Mouse (Mus musculus) adrenal gland, postnatal 36 days (tissue): Measurements from ENCODE around the gene Ntan1. TPM values are rescaled to one million over a fixed set of nuclear protein-coding genes. Genes with fewer than 3 reads are reported as not detected.
"Not testable (repeated sequence)": the region's sequence is repeated elsewhere in the genome, so short reads cannot be mapped to it uniquely, and the experiment has no call there.

Experiments
- DNase-seq, 2 experiments: peaks; one replicate each; pipeline ENCODE4 v3.0.0; 2021; ENCODE audit warnings: mixed read lengths in 1 of 2
- long read RNA-seq, 2 experiments: library from polyadenylated mRNA; stranded (forward); transcript quantifications; one replicate each; pipeline ENCODE4 v2.0.0; 2021; ENCODE audit warnings: borderline sequencing depth in 2 of 2
- total RNA-seq, 2 experiments: library from RNA; stranded (reverse); gene quantifications; 2 replicates each; pipeline ENCODE4 v1.2.3; 2021

Gene Ntan1
- total RNA-seq: 10 to 100 TPM; 56.1 to 56.6 TPM
- long read RNA-seq, experiment 1, transcript Ntan1-201 (10 exons, 1,175 nt): minor isoform, 14 of 82 reads
- long read RNA-seq, experiment 1, transcript Ntan1-205 (9 exons, 1,014 nt): major isoform, 38 of 82 reads
- long read RNA-seq, experiment 1, partial matches to known transcripts: 1 of 82 reads
- long read RNA-seq, experiment 1, other reads (novel, unspliced or antisense): 25 of 82 reads
- long read RNA-seq, experiment 2, transcript Ntan1-205 (9 exons, 1,014 nt): major isoform, 14 of 36 reads
- long read RNA-seq, experiment 2, transcript Ntan1-201 (10 exons, 1,175 nt): minor isoform, 9 of 36 reads
- long read RNA-seq, experiment 2, partial matches to known transcripts: 1 of 36 reads
- long read RNA-seq, experiment 2, other reads (novel, unspliced or antisense): 12 of 36 reads

DNA sequence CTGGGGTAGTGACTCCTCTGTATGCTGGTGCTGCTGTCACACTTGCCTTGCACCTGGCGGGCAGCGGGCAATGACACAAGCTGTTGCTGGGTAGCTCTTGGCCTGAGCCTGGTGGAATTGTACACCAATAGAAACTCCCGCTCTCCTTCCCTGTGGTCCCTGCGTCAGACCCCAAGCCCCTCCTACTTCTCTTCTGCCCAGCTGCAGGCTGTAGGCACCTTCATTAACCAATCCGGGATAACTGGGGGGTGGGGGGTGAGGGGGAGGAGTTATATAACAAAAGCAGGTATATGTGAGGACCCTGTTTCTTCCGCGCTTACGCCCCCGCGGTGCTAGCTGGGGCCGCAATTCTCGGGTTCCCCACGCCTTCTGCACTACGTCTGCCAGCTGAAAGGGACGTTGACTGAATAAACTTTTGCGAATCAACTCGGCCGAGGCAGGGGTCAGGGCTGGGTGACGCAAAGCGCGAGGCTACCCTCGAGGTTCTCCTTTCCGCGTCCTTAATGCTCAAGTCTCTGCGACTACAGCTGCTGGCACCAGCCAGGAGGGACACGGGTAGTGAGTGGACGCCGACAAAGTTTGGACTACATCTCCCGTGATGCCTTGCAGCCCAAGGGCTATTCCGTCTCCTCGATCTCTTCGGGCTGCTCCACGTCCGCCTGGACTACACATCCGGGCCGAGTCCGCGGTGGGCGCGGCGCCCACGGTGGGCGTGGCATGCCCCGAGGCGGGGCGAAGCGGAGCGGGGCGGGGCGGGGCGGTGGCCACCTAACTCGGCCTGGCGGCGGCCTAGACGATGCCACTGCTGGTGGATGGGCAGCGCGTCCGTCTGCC, at the start of gene Ntan1:
Ntan1 (plus strand) TSS at position 286 of the 834 bp plus-strand sequence.
- DNase-seq: peak; percentile 98

DNA sequence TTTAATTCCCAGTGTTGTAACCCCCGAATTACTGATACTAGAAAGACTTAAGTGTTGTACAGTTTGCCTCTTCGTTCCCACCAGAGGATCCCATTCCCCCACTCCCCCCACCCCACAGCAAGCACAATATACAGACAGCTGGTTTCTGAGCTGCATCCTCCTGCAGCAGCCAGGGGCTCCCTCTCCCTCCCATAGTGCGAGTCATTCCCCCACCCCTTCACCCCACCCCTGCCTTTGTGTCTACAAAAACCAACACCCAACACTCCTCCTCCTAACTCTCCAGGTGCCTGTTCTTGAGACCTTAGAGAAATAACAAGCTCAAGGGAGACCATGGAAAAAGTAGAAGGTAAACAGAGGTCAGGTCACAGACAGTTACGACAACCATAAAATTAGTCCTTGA, 47.0 kb upstream of the Ntan1 start:
- DNase-seq: not testable (repeated sequence)

DNA sequence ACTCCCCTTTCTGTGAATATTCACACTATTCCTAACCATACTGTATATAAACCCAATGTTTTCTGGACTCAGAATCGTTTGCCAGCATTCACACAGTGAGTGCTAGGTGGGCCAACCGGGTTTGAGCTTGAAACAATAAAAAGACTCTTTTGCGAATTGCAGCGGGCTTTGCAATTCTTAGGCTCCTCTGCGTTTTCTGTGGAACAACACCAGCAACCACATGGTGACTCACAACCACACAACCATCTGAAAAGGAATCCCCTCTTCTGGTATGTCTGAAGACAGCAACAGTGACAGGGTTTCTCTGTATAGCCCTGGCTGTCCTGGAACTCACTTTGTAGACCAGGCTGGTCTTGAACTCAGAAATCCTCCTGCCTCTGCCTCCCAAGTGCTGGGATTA, 46.6 kb upstream of the Ntan1 start:
- DNase-seq: not testable (repeated sequence)

DNA sequence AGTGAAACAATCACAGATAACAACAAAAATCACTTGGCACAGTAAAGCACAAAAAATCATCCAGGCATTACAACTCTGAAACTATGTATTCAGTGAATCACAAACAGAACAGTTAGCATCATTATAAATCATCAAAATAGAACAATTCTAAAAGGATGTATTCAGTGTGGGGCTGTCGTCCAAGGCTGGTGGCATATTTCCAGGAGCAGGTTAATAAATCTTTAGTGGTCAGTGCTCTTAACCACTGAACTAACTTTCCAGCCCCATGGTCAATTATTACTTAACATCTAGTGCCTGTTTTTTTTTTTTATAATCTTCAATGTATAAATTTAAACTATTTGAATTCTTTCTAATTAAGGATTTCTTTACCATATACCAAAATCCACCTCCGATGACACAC, 44.6 kb upstream of the Ntan1 start:
- DNase-seq: peak; percentile 73 to 81

- DNase-seq: not testable (repeated sequence)
Measured at GRCm38 (mm10) chr16:13774651-13775050, 44.0 kb upstream of the Ntan1 start.

GRCm38 (mm10) chr16:13780353-13781036, 38.1 kb upstream of the Ntan1 start, which contains the start of gene Rrn3:
Gene Rrn3, plus strand, starts transcription at chr16:13780708.
- DNase-seq: peak; percentile 94 to 96

DNA sequence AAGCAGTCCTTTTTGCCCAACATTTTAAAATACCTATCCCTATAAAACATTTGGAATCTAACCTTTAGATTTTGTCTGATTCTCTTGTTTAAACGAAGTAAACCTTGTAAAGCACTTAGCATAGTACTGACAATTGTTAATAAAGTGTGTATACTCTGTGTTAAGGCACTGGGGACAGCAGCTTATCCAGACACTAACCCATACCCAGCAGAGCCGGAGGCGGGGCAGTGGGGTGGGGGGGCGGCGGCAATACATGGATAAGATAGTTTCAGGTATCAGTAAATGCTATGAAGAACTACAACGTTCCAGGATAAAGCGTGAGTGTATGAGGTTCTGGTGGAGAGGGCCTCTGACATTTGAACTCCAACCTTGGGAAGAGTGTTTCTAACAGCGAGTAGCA, 37.4 kb upstream of the Ntan1 start:
- no peak for DNase-seq

DNA sequence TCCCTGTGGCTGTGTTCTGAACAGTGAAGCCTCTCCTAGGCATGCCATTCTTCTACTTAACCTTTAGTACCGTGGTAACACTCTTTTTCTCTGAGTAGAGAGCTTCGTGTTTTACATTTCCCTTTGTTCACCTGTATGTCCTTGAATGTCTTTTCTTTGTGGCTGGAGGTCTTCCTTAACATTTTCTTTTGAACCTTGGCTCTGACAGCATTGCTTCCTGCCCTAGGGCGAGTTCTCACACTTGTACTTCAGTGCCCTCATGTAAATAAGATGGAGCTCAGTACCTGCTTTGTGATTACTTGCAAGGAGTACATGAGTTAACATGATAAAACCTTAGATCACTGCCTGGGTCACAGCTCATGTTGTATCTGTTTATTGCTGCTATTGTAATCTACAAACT, 32.7 kb upstream of the Ntan1 start:
- DNase-seq: no peak

- DNase-seq: not testable (repeated sequence)
Measured at GRCm38 (mm10) chr16:13793441-13793840, 25.2 kb upstream of the Ntan1 start.

DNA sequence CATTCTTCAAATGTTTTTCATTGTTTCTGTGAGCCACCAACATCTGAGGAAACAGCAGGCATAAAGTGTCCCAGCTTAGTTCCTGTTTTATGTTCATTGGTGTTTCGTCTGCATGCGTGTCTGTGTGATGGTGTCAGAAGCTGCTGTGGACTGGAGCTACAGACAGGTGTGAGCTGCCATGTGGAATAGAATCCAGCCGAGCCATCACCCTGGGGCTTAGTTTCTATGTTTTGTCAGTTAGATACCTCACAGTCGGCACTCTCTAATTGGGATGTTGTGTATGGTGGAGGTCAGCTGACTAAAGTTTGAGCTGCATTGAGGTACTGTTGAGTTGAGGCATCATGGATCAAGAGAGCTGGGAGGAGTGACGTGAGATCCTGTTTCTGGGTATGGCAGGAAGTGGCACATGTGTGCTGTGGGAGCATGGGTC, 21.9 kb upstream of the Ntan1 start:
- DNase-seq: no peak

- no peak for DNase-seq
Measured at GRCm38 (mm10) chr16:13801231-13801630, 17.4 kb upstream of the Ntan1 start.

DNA sequence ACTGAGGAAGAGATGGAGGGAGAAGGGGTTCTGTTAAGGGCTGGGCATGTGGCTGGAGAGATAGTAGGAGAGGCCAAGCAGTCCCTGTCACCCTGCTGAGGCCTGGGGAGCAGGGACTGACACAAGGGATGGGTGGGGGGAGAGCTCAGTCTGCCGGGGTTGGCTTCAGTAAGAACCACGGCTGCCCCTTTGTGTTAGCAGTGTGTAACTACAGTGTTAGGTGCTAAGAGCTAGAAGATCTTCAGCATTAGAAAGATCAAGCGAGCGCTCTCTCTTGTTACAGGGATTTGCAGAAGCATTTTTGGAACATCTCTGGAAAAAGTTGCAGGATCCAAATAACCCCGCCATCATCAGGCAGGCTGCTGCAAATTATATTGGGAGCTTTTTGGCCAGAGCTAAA, 14.0 kb upstream of the Ntan1 start:
- no peak for DNase-seq

GRCm38 (mm10) chr16:13807616-13808015, 11.0 kb upstream of the Ntan1 start:
- DNase-seq: no peak

DNA sequence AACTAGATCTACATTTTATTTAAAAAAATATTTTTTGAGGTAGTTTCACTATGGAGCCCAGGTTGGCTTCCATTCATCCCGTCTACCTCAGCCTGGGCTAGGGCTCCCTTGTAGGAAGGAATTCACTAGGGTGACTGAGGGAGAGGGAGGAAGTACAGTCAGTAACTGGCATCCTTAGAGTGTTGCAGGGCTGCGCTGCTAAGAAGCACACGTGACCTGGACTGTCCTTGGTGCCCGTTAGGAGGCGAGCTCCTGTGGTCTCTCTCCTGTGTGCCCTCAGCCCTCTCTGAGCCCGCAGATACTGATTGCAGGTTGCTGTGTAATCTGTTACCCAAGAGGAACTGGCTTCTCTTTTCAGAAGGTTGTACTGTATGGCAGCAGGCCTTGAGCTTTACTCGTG, 10.2 kb upstream of the Ntan1 start:
- no peak for DNase-seq

DNA sequence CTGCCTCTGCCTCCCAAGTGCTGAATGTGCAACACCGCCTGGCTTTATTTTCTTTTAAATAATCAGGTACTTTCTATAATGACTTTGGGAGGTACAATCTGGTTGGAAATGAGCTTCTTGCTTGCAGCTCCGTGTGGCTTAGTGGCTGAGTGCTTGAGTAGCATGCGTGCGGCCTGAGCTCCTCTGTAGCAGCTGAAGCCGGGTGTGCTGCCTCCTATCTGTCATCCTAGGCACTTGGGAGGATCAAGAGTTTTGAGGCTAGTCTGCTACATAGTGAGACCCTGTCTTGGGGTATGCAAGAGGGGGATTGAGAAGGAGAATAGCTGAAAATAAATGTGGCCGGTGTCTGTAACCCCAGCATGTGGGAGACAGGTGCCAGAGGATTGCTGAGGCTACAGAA, 6.5 kb upstream of the Ntan1 start:
- no peak for DNase-seq

GRCm38 (mm10) chr16:13813200-13813599, 5.4 kb upstream of the Ntan1 start:
- no peak for DNase-seq

- DNase-seq: no peak
Measured at GRCm38 (mm10) chr16:13819394-13819743, 724 bp downstream of the Ntan1 start.

DNA sequence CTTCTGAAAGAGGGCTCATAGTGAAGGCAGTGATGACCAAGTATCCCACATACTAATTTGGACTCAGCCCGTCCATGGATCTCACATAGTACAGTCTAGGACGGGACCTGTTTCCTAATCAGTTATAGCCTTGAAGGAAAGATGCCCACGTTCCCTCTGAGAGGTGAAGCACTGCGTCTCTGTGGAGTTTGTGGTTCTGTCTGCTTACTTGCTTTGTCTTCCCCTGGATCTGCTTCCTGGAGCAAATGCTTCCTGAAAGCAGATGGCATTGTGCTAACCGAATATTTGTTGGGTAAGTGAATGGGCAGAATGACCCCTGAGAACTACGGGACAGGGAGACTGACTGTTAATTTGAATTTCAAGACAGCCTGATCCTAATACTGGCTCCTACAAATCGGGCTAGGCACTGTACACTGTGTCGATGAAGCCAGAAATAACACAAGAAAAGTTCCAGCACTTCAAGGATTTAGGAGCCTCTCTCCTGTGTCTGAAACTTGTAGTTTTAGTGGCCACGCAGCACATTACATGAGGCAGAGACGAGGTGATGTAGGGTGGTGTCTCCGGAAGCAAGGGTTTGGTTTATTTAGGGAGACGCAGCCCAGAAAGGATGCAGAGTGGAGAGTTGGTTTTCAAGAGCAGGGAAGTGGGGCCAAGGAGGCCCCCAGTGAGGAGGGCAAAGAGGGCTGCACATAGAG, 1.3 kb downstream of the Ntan1 start:
- DNase-seq: no peak

DNA sequence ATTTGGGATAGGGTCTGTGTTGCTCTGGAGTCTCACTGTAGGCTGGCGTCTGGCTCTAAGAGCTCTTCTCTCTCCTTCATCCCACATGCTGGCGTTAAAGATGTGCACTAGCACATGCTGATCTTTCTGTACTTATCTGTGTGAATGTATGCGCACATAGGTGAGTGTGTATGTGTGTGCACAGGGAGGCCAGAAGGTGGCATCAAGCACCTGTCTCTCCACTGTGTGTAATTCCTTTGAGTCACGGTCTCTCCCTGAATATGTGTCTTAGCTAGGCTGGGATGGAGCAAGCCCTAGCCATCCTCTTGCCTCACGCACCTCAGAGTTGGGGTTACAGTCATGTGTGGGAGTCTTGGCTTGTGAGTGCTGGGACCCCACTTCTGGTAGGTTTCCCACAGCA, 2.1 kb downstream of the Ntan1 start:
- DNase-seq: no peak

- no peak for DNase-seq
Measured at GRCm38 (mm10) chr16:13825781-13826490, 7.3 kb downstream of the Ntan1 start.

DNA sequence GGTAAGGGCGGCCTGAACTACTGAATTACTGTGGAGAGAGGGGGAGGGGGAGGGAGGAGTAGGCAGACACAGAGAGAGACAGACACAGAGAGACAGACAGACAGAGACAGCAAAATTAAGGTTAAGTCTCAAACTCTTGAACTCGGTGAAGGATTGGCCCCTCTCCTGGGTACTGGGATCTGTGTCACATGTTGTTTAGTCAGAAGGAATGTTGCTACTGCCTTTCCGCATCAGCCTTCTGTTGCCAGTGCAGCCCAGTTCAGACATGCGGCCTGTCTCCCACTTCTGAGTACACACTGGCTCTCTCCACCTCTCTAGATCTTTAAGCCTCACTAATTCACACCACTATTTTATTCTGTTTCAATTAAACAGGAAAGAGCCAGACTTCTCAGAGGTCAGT, 7.9 kb downstream of the Ntan1 start:
- no peak for DNase-seq
